Mouse (Mus musculus) ES-CJ7 (cell line): ENCODE data around the gene Fer.

ENCODE experiments used
- DNase-seq: peaks from one replicate; pipeline ENCODE4 v3.0.0; 2011; ENCODE audit warnings: low read depth, low spot score

The Fer gene

DNA sequence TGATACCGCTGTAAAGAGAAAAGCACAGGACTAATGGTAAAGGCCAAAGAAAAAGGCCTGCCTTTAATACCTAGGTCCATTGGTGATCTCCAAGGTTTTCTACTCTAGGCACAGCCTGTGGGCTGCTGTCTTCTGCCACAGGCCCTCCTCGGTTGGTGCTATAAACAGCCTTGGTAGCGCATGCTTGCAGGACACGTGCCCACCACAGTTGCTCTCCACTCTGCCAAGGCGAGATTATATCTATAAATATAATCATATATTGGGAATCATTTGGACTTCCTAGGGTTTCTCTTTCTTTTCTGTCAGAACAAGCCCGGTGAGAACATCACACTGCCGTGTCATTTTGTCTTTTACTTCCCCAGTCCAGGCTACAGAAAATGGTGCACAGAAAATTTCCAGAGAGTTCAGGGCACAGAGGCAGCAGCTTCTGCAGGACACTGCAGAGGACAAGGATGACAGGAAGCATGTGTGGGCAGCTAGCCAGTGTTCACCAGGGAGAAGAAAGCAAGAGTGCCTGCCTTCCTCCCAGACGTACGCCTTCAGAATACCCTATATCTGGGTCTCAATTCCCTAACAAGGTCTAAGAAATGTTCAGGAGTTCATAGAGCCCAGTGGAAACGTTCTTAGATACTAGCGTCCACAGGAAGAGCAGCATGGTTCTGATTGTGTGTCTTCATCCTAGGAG lies 276.5 kb downstream of the Fer start:
- DNase-seq, result no peak

GRCm38 (mm10) chr17:64140063-64140850 lies 277.4 kb downstream of the Fer start:
- no peak for DNase-seq

DNA sequence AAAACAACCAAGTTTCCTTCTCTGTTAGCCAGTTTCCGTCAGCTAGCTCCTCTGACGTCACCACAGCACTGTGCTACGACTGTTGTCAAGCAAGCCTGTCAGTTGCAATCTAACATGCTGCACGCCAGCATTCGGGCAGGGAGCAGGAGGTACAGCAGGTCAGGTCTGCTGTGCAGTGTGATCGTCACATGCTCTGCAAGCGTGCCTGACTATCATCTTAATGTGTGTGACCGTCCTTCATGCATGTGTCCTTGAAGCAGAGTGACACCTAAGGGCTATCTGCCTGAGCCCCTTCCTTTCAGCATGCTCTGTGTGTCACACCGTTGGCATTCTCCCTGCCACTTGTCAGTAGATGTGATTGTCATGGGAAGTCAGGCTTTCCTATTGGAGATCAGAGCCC lies 279.0 kb downstream of the Fer start:
- DNase-seq, result no peak

GRCm38 (mm10) chr17:64146409-64146808 lies 283.5 kb downstream of the Fer start:
- DNase-seq, result no peak

DNA sequence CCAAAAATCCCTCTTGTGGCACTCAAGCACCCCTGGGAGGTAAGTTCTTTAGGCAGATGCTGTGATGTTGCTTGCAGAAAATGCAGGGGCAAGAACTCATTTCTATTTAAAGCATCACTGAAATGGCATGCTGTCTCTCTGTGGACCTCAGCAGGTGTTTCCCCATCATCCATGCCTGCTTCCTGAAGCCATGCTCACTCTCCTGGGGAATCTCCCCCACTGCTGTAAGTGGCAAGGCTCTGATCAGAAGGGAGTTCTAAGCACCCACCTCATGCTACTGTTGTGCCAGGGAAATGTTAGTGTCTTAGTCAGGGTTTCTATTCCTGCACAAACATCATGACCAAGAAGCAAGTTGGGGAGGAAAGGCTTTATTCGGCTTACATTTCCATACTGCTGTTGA lies 287.9 kb downstream of the Fer start:
- DNase-seq, result no peak

DNA sequence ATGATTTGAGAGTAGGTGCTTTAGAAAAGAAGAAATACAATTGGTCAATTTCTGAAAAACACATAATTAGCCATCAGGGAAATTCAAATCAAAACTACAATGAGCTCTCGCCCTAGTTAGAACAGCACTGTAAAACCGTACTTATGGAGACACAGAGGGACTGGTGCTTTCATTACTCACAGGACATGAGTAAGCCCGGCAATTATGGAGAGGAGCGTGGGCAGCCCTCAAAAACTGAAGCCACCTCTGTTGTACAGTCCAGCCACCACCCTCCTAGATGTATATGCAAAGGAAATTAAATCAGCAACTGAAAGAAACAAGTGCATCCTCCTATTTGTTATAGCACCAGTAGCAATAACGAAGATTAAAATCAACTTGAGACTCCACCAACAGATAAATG lies 304.9 kb downstream of the Fer start:
- DNase-seq, result no peak

- DNase-seq, result no peak
These were observed 307.2 kb downstream of the Fer start for GRCm38 (mm10) chr17:64170019-64170418.

DNA sequence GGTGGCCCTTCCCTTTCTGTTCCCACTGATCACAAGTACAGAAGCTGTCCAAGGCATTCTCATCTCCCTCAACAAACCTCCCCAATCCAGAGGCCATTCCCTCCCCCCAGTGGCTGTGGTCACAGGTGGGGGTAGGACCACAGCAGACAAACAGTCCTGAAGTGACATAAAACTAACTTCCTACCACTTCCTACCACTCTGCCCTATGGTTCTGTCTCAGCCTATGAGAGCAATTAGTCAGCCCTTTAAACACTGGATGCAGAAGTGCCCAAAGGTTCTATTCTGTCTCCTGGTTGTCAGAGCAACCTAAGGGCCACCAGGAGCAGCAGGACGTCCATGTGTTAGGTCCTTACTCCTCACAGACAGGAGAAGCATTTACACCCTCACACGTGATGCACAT lies 309.6 kb downstream of the Fer start:
- DNase-seq, result no peak

DNA sequence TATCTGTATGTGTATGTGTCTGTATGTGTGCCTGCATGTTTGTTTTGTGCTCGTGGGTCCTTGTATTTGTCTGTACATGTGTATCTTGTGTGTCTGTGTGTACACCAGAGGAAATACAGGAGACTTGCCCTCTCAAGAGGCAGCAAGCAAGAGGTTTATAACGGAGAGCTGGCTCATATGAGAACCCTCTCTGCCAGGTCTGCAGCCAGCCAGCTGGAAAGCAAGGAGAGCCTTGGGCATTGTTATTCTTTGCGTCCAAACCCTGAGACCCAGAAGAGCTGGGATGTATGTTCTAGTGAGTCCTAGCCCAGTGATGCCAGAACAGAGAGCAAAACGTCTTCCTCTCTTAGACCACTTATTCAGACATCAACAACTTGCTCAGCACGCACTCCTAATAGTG lies 317.7 kb downstream of the Fer start:
- no peak for DNase-seq

GRCm38 (mm10) chr17:64181291-64181690 lies 318.4 kb downstream of the Fer start:
- no peak for DNase-seq

DNA sequence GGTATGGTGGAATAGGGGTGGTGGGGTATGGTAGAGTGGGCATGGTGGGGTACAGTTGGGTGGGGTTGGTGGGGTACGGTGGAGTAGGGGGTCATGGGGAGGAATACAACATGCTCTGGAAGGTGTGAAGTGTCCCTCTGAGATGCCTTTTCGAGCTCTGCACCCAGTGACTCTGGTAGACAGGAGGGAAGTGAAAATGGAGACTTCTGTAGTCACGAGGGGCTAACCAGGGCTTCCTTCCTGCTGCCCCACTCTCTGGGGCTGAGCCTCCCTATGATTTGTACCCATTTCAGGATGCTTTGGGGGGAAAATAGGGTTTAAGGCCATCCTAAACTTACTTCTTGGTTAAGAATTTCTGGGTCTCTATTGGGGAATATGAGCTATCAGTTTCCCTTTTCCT lies 319.7 kb downstream of the Fer start:
- no peak for DNase-seq

- DNase-seq, result no peak
These were observed 320.3 kb downstream of the Fer start for GRCm38 (mm10) chr17:64183196-64183595.
